Comparison of ENCODE assay signal across 23 mouse cellular contexts in genomic region chr19:41418786-41419185, GRCm38 (mm10).
"Had no signal": no experiment of that assay in that cellular context is flagged by ENCODE, and none has a peak within 500 bp of the region (broad histone marks: within the 10 kb centered on the region; RNA-seq: fewer than 3 reads in every experiment).

No protein-coding gene starts in this region.

- H3K27me3 ChIP-seq: heart, embryonic 13.5 days; heart, embryonic 15.5 days; hindbrain, embryonic 13.5 days; hindbrain, embryonic 15.5 days; kidney, embryonic 15.5 days; limb, embryonic 13.5 days; limb, embryonic 15.5 days; liver, embryonic 12.5 days had no signal

- H3K4me3 ChIP-seq: heart, embryonic 13.5 days; heart, embryonic 15.5 days; hindbrain, embryonic 13.5 days; hindbrain, embryonic 15.5 days; kidney, embryonic 15.5 days; limb, embryonic 13.5 days; limb, embryonic 15.5 days; liver, embryonic 12.5 days had no signal

- H3K27ac ChIP-seq: heart, embryonic 13.5 days; heart, embryonic 15.5 days; hindbrain, embryonic 13.5 days; hindbrain, embryonic 15.5 days; hindbrain, postnatal 0 days; kidney, embryonic 15.5 days; kidney, postnatal 0 days; limb, embryonic 13.5 days; limb, embryonic 15.5 days; liver, embryonic 12.5 days; liver, embryonic 14.5 days had no signal

- DNase-seq: gastrocnemius, postnatal 14 days; gastrocnemius, postnatal 36 days; heart, adult 18-20 months; heart, postnatal 14 days; heart, postnatal 36 days; kidney, adult 11 months; kidney, postnatal 14 days; kidney, postnatal 36 days; layer of hippocampus, adult 9-11 months; layer of hippocampus, postnatal 36 days; left cerebral cortex, postnatal 4 days had no signal

- H3K4me1 ChIP-seq: heart, embryonic 15.5 days; hindbrain, embryonic 13.5 days; hindbrain, embryonic 15.5 days; limb, embryonic 13.5 days; limb, embryonic 15.5 days; liver, embryonic 12.5 days had no signal

- H3K36me3 ChIP-seq: heart, embryonic 13.5 days; heart, embryonic 15.5 days; hindbrain, embryonic 13.5 days; hindbrain, embryonic 15.5 days; kidney, embryonic 15.5 days; limb, embryonic 13.5 days; limb, embryonic 15.5 days; liver, embryonic 12.5 days had no signal

- ATAC-seq: hindbrain, postnatal 0 days; intestine, embryonic 16.5 days; liver, embryonic 12.5 days had no signal

- H3K9ac ChIP-seq: heart, embryonic 13.5 days; heart, embryonic 15.5 days; hindbrain, embryonic 13.5 days; hindbrain, embryonic 15.5 days; kidney, embryonic 15.5 days; limb, embryonic 13.5 days; limb, embryonic 15.5 days; liver, embryonic 12.5 days; liver, embryonic 14.5 days had no signal

- H3K4me2 ChIP-seq: heart, embryonic 13.5 days; heart, embryonic 15.5 days; hindbrain, embryonic 13.5 days; hindbrain, embryonic 15.5 days; kidney, embryonic 15.5 days; limb, embryonic 13.5 days; limb, embryonic 15.5 days; liver, embryonic 12.5 days had no signal

- H3K9me3 ChIP-seq: heart, embryonic 13.5 days; heart, embryonic 15.5 days; kidney, embryonic 15.5 days; limb, embryonic 13.5 days; limb, embryonic 15.5 days; liver, embryonic 12.5 days had no signal
